Mouse (Mus musculus) forebrain, embryonic 16.5 days (tissue): Measurements from ENCODE around the gene Tmem184b. TPM values are rescaled to one million over a fixed set of nuclear protein-coding genes. Genes with fewer than 3 reads are reported as not detected.
A peak's percentile ranks its signal among the peaks of the same experiment; 100 is the strongest.

Experiments
- ATAC-seq: fragments of 200-750 bp; cut with Nextera tagmentation; 2 replicates; pipeline ENCODE4 v1.8.0; 2017; ENCODE audit warnings: mild to moderate bottlenecking, moderate library complexity
- H3K27ac ChIP-seq: fragments of 300-500 bp; sonication (generic); 2 replicates; pipeline ENCODE4 v1.5.1; 2014; ENCODE audit warnings: low read length, control low read depth
- H3K27me3 ChIP-seq: fragments of 300-500 bp; sonication (generic); replicated peaks from 2 replicates; pipeline ENCODE4 v1.6.1; 2014; ENCODE audit warnings: low read length; ENCODE audit not compliant: control insufficient read depth, insufficient read depth
- H3K36me3 ChIP-seq: fragments of 300-500 bp; sonication (generic); 2 replicates; pipeline ENCODE4 v1.6.1; 2014; ENCODE audit not compliant: control insufficient read depth, insufficient read depth
- H3K4me1 ChIP-seq: fragments of 300-500 bp; sonication (generic); replicated peaks from 2 replicates; pipeline ENCODE4 v1.6.1; 2014; ENCODE audit warnings: low read length; ENCODE audit not compliant: control insufficient read depth, insufficient read depth
- H3K4me2 ChIP-seq: fragments of 300-500 bp; sonication (generic); 2 replicates; pipeline ENCODE4 v1.6.1; 2014; ENCODE audit warnings: mild to moderate bottlenecking, low read length, control low read depth
- H3K4me3 ChIP-seq: fragments of 300-500 bp; sonication (generic); replicated peaks from 2 replicates; pipeline ENCODE4 v1.5.1; 2014; ENCODE audit warnings: mild to moderate bottlenecking, low read length, control low read depth
- H3K9ac ChIP-seq: fragments of 300-500 bp; sonication (generic); replicated peaks from 2 replicates; pipeline ENCODE4 v1.6.1; 2014; ENCODE audit warnings: low read depth, low read length, control low read depth
- H3K9me3 ChIP-seq: fragments of 300-500 bp; sonication (generic); 2 replicates; pipeline ENCODE4 v1.6.1; 2016; ENCODE audit warnings: low read length; ENCODE audit not compliant: control insufficient read depth
- WGBS: fragments of 180-500 bp; shearing (Covaris S2); extraction: QIAGEN DNeasy Blood & Tissue Kit; methylation state at CpG from one replicate; pipeline ENCODE4 v1.1.7; 2014; 5-methylcytosine and 5-hydroxymethylcytosine counted together
- polyA plus RNA-seq: library from polyadenylated mRNA; unstranded; fragments of >200 nt; fragmentation: Nextera tagmentation; extraction: Ambion mirVana; gene quantifications from 2 replicates; pipeline ENCODE4 v1.2.1, GENCODE M21; 2015

Tmem184b gene
- 43.4 and 44.0 TPM in 2 replicates for polyA plus RNA-seq

- under 1% methylated on average over 87 of the region's 90 CpGs for WGBS
- Histone ChIP-seq H3K9me3 (no peaks in the 10 kb centered on the region), H3K9ac (peak within 1 kb of the TSS; percentile 82), H3K4me2 (peak within 1 kb of the TSS; percentile 86), H3K4me1 (peaks cover 35% of the 10 kb centered on the region), H3K27ac (peak within 1 kb of the TSS; percentile 60), H3K27me3 (no peaks in the 10 kb centered on the region), H3K36me3 (no peaks in the 10 kb centered on the region), H3K4me3 (peak within 1 kb of the TSS; percentile 72)
- ATAC-seq: peak; percentile 92
These were observed at the start of gene Tmem184b for GRCm38 (mm10) chr15:79402836-79403762. Gene Tmem184b, minus strand, starts transcription at chr15:79403569.

GRCm38 (mm10) chr15:79448041-79448440 is 44.7 kb upstream of the Tmem184b start:
- H3K4me2 ChIP-seq: no peak overlapping the region
- no peaks in the 10 kb centered on the region for H3K4me1 ChIP-seq
- H3K4me3 ChIP-seq: no peak overlapping the region
- no peak overlapping the region for H3K27ac ChIP-seq
- no peak overlapping the region for H3K9ac ChIP-seq
- no peaks in the 10 kb centered on the region for H3K9me3 ChIP-seq
- no peaks in the 10 kb centered on the region for H3K36me3 ChIP-seq
- WGBS: 79% methylated on average over 3 of the region's 3 CpGs
- ATAC-seq: no peak
- no peaks in the 10 kb centered on the region for H3K27me3 ChIP-seq

- ATAC-seq: no peak
- 83% methylated on average over 8 of the region's 8 CpGs for WGBS
- Histone ChIP-seq H3K27me3 (no peaks in the 10 kb centered on the region), H3K27ac (no peak overlapping the region), H3K9me3 (no peaks in the 10 kb centered on the region), H3K9ac (no peak overlapping the region), H3K36me3 (no peaks in the 10 kb centered on the region), H3K4me2 (no peak overlapping the region), H3K4me1 (peaks cover 4% of the 10 kb centered on the region), H3K4me3 (no peak overlapping the region)
These were observed 42.7 kb upstream of the Tmem184b start for GRCm38 (mm10) chr15:79445786-79446654.

- ATAC-seq: no peak
- Histone ChIP-seq H3K4me3 (no peak overlapping the region), H3K27ac (no peak overlapping the region), H3K4me1 (peaks cover 20% of the 10 kb centered on the region), H3K36me3 (no peaks in the 10 kb centered on the region), H3K27me3 (no peaks in the 10 kb centered on the region), H3K9me3 (no peaks in the 10 kb centered on the region), H3K9ac (no peak overlapping the region), H3K4me2 (no peak overlapping the region)
- WGBS: 62% methylated on average over 7 of the region's 7 CpGs
These were observed 40.6 kb upstream of the Tmem184b start for GRCm38 (mm10) chr15:79443856-79444410.

GRCm38 (mm10) chr15:79442961-79443518 is 39.7 kb upstream of the Tmem184b start:
- Histone ChIP-seq H3K27me3 (no peaks in the 10 kb centered on the region), H3K36me3 (no peaks in the 10 kb centered on the region; the same call in 1 of the 2 replicates), H3K4me1 (peaks cover 29% of the 10 kb centered on the region), H3K27ac (no peak overlapping the region), H3K4me3 (no peak overlapping the region), H3K4me2 (no peak overlapping the region), H3K9me3 (no peaks in the 10 kb centered on the region), H3K9ac (no peak overlapping the region)
- ATAC-seq: no peak
- 71% methylated on average over 9 of the region's 9 CpGs for WGBS

- H3K4me1 ChIP-seq: peaks cover 37% of the 10 kb centered on the region
- peak overlapping the region; percentile 50 for H3K4me2 ChIP-seq
- H3K4me3 ChIP-seq: peak overlapping the region; percentile 83
- no peaks in the 10 kb centered on the region for H3K9me3 ChIP-seq
- H3K27me3 ChIP-seq: no peaks in the 10 kb centered on the region
- peak overlapping the region; percentile 99 for H3K9ac ChIP-seq
- no peak for ATAC-seq
- H3K36me3 ChIP-seq: peaks cover 8% of the 10 kb centered on the region
- 1% methylated on average over 6 of the region's 6 CpGs for WGBS
- H3K27ac ChIP-seq: peak overlapping the region; percentile 94
These were observed 38.9 kb upstream of the Tmem184b start for GRCm38 (mm10) chr15:79442257-79442611.

GRCm38 (mm10) chr15:79441331-79442256 is 38.2 kb upstream of the Tmem184b start:
- peaks cover 44% of the 10 kb centered on the region for H3K4me1 ChIP-seq
- under 1% methylated on average over 81 of the region's 107 CpGs for WGBS
- peak overlapping the region; percentile 83 for H3K4me3 ChIP-seq
- H3K36me3 ChIP-seq: peaks cover 11% of the 10 kb centered on the region
- H3K27ac ChIP-seq: peak overlapping the region; percentile 94
- H3K27me3 ChIP-seq: no peaks in the 10 kb centered on the region
- peak overlapping the region; percentile 96 for H3K4me2 ChIP-seq
- ATAC-seq: peak; percentile 70
- H3K9me3 ChIP-seq: no peaks in the 10 kb centered on the region
- H3K9ac ChIP-seq: peak overlapping the region; percentile 99

GRCm38 (mm10) chr15:79440651-79441330 is 37.4 kb upstream of the Tmem184b start:
- no peaks in the 10 kb centered on the region for H3K27me3 ChIP-seq
- H3K27ac ChIP-seq: peak overlapping the region; percentile 94
- peak overlapping the region; percentile 99 for H3K9ac ChIP-seq
- peak overlapping the region; percentile 83 for H3K4me3 ChIP-seq
- 8% methylated on average over 11 of the region's 11 CpGs for WGBS
- no peaks in the 10 kb centered on the region for H3K9me3 ChIP-seq
- peak; percentile 15; the same call in 1 of the 2 replicates for ATAC-seq
- peaks cover 11% of the 10 kb centered on the region for H3K36me3 ChIP-seq
- H3K4me2 ChIP-seq: peak overlapping the region; percentile 96
- H3K4me1 ChIP-seq: peaks cover 52% of the 10 kb centered on the region
